Mouse (Mus musculus) cerebellum, adult 18-20 months (tissue): Measurements from ENCODE around the gene Coasy.

Source experiments
- DNase-seq, 2 experiments: peaks; one replicate each; pipeline ENCODE4 v3.0.0; 2021

Gene Coasy

GRCm38 (mm10) chr11:101062971-101063675, 19.2 kb upstream of the Coasy start:
- DNase-seq: no peak

- peak; percentile 65 to 70 for DNase-seq
Measured at GRCm38 (mm10) chr11:101063676-101064327, 18.6 kb upstream of the Coasy start.

GRCm38 (mm10) chr11:101064462-101064861, 17.9 kb upstream of the Coasy start:
- no peak for DNase-seq

GRCm38 (mm10) chr11:101065002-101065401, 17.4 kb upstream of the Coasy start:
- DNase-seq: no peak

GRCm38 (mm10) chr11:101066549-101067412, 15.6 kb upstream of the Coasy start:
- peak; percentile 88 to 90 for DNase-seq

GRCm38 (mm10) chr11:101069391-101070188, 12.8 kb upstream of the Coasy start, which contains the start of gene Naglu:
Gene Naglu, plus strand, starts transcription at chr11:101070012.
- peak; percentile 96 to 99 for DNase-seq

- no peak for DNase-seq
Measured at GRCm38 (mm10) chr11:101070189-101070527, 12.2 kb upstream of the Coasy start.

- DNase-seq: no peak
Measured at GRCm38 (mm10) chr11:101070987-101071386, 11.4 kb upstream of the Coasy start.

GRCm38 (mm10) chr11:101071810-101072428, 10.4 kb upstream of the Coasy start:
- no peak for DNase-seq

GRCm38 (mm10) chr11:101078121-101078520, 4.2 kb upstream of the Coasy start, which contains the start of gene Hsd17b1:
Gene Hsd17b1, plus strand, starts transcription at chr11:101078411.
- no peak for DNase-seq

GRCm38 (mm10) chr11:101079746-101080145, 2.6 kb upstream of the Coasy start:
- no peak for DNase-seq

GRCm38 (mm10) chr11:101080421-101080820, 1.9 kb upstream of the Coasy start:
- no peak for DNase-seq

- DNase-seq: no peak
Measured at GRCm38 (mm10) chr11:101081659-101082058, 706 bp upstream of the Coasy start.

- no peak for DNase-seq
Measured at GRCm38 (mm10) chr11:101083083-101083697, 825 bp downstream of the Coasy start.

GRCm38 (mm10) chr11:101084246-101084645, 1.9 kb downstream of the Coasy start:
- no peak for DNase-seq

GRCm38 (mm10) chr11:101084811-101085210, 2.4 kb downstream of the Coasy start:
- no peak for DNase-seq

- DNase-seq: no peak
Measured at GRCm38 (mm10) chr11:101085617-101086322, 3.4 kb downstream of the Coasy start.

- DNase-seq: peak in 1 of 2 experiments; percentile 46
Measured at GRCm38 (mm10) chr11:101086323-101086674, 3.9 kb downstream of the Coasy start.

GRCm38 (mm10) chr11:101086756-101087681, 4.7 kb downstream of the Coasy start, which contains the start of gene Mlx:
Gene Mlx, plus strand, starts transcription at chr11:101087277.
- peak; percentile 89 to 93 for DNase-seq

- DNase-seq: no peak
Measured at GRCm38 (mm10) chr11:101087682-101088055, 5.3 kb downstream of the Coasy start.
